Mouse (Mus musculus): ENCODE data around the gene Kdm4d.
"Not testable (repeated sequence)": the region's sequence is repeated elsewhere in the genome, so short reads cannot be mapped to it uniquely, and the experiment has no call there.

DNA sequence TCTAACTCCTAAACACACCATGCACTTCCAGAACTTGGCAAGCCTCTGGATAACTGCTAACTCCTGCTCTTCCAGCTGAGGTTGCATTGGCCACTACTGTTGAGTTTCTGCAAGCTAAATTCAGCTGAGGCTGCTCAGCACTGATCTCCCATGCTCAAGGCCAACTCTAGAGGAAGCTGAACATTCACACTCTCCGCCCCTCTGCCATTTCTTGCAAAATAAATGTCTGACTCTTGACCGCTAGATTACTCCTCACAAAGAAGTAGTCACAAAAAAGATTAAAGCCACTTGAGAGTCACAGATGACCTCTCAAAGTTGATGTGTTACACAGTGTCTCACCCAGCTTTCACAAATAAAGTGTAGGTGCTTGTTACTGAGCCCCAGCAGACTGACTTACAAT lies 53.2 kb downstream of the Kdm4d start:
- TF ChIP-seq GATA1 (IDR thresholded peaks at IDR 0.05; ENCODE audit: borderline replicate concordance, low read length); FLI1 (IDR thresholded peaks at IDR 0.05; ENCODE audit: low read length): not testable (repeated sequence)
